Mouse (Mus musculus): ENCODE measurements around the gene Tmeff2. TPM values are rescaled to one million over a fixed set of nuclear protein-coding genes. Genes with fewer than 3 reads are reported as not detected.

Gene Tmeff2
- polyA plus RNA-seq, 1 experiment = not detected

DNA sequence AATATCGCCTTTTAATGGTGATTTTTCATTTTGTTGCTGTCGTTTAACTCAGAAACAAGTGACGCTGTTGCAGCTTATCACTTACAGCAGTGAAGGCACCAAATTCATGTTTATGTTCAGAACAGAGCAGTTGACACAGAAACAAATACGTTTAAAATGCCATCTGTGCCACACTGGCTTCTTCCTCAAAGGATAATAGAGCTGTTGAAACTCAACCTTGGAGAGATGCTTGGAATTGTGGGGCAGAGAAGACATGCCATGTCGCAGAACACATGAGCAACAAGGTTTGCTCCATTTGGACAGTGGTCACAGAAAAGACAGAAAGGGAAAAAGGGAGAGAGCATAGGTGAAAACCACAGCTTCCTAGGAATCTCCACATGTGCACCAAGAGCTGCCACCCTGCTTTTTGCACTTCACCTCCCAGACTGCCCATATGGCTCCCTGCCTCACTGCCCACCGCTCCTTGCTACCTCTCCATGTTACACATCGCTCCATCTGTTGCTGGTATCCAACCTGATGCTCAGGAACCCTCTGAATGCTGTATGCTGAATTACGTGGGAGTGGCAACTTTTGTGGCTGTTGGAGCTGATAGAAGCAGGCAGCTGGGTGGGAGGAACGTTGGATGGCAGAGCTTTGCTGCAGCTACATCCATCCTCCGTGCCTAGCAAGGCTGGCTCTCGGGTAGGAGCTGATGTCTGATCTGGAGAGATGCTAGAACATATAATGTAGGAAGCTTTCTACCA, 298.8 kb downstream of the Tmeff2 start:
- no peak for TF ChIP-seq GATA1 (IDR thresholded peaks at IDR 0.05; ENCODE audit: low read length)

DNA sequence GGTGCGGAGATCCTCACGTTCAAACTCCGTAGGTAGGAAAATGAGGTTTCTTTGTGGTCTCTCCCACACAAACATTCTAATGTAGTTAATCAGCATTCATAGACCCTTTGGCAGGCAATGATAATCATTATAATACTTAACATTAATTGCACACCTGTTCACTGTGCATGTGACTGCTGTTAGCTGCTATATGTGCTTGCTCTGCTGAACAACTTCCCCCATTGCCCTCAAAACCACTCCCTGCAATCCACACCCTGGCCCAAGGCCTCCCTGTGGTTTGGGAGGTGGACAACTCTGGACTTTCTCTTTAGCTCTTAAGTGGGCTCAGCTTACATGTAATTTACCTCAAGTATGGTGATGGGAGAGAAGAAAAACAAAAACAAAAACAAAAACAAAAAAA, 299.5 kb downstream of the Tmeff2 start:
- no peak for TF ChIP-seq GATA1 (IDR thresholded peaks at IDR 0.05; ENCODE audit: low read length)

DNA sequence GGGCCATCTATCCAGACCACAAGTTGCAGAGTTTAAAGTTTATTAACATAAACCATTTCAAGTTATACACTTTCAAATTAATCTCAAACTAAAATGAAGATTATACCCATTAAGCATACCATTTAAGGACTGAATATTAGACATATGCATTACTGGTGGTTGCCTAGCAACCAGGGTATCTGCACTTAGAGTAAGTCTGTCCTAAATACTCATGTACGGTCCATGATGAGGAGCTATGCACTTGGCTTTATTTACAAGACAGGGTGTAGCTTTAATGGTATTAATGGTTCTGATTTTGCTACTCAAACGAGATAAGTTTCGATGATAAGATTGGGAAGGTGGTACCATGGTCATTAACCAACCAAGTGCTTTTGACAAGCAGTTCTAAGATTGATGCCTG, 315.2 kb downstream of the Tmeff2 start:
- no peak for TF ChIP-seq GATA1 (IDR thresholded peaks at IDR 0.05; ENCODE audit: low read length)

DNA sequence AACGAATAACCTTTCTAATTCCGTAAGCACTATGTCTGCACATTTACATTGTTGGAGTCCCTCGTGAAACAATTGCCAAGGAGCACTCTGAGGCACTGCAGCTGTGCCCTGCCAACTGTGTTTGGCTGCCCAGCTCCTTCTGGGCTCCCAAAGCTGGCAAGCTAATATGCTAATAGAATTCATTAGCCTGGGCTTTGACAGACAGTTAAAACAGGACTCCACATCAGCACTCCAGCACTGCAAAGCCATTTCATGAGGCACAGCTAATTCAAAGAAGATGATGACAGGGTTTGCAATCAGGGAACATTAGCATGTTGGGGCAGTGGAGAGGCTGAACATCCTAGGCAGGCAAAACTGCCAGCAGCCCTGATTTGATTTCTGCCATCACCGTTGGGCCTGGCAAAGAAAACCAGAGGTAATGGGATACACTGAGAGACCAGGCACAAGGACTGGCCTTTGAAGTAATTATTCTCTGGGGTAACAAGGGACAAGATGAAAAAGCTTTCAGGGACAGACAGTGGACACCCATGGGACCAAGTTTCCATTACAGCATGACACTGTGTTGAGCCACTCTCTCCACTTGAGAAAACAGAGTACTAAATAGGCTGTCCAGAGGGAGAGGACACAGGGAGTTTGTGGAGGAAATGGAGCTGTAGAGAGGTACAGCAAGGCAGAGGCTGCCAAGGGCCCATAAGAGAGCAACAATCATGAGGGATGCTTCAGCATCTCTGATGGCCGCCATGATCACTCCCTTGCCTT, 316.0 kb downstream of the Tmeff2 start:
- no peak for TF ChIP-seq GATA1 (IDR thresholded peaks at IDR 0.05; ENCODE audit: low read length)

DNA sequence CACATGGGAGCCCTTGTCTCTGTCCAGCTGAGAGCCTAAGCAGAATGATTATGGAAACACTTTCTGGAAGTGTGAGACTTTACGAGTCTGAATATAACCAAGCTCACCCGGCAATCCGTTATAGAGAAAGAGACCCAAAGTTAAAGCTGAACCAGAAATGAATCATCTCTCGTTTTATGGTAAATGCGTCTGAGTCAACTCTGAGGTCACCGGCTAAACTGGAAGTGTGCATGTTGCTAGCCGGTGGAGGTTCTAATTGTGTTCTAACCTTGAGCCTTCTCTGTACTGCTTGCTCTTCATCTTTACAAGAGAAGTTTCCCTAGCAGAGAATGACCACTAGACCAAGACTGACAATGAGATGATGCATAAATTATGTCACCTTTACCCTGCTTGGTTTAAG, 316.8 kb downstream of the Tmeff2 start:
- no peak for TF ChIP-seq GATA1 (IDR thresholded peaks at IDR 0.05; ENCODE audit: low read length)

DNA sequence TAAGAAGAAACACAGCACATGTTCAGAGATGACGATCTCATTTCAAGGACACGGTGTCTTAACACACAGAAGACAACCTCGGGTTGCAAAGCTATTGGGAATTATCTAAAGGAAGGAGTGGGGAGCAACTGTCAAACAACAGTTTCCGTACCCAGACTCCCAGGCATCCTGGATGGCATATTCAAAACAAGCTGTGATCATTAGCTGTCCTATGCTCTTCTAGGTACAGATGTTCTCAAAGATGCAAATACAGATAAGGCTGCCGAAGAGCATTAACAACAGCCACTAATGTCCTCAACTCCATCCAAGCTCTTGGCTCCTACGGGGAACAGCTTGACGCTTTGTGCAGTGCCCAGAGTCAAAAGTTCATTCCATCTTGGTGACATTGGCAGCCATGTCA, 324.7 kb downstream of the Tmeff2 start:
- no peak for TF ChIP-seq GATA1 (IDR thresholded peaks at IDR 0.05; ENCODE audit: low read length)

Measured in G1E-ER4 (cell line).